Mouse (Mus musculus) CD4-positive naive resting alpha-beta T cell, adult 57 days (primary cell): ENCODE results near the gene Rffl. TPM values are rescaled to one million over a fixed set of nuclear protein-coding genes. Genes with fewer than 3 reads are reported as not detected.

ENCODE experiments used
- total RNA-seq: library from RNA; stranded (reverse); gene quantifications from one replicate; pipeline ENCODE4 v1.2.4, GENCODE M21; 2023

The Rffl gene
- total RNA-seq: 19.4 TPM

GRCm38 (mm10) chr11:82871031-82871446 is at the start of gene Rffl:
Gene Rffl (minus strand): TSS chr11:82871210.

GRCm38 (mm10) chr11:82910250-82910649 is 39.2 kb upstream of the Rffl start, which contains the start of gene Unc45b:
Gene Unc45b (plus strand): TSS chr11:82910550.

GRCm38 (mm10) chr11:82907651-82908607 is 36.9 kb upstream of the Rffl start, which contains the start of gene Nle1:
Gene Nle1 (minus strand): TSS chr11:82908411.

GRCm38 (mm10) chr11:82891936-82892335 is 20.9 kb upstream of the Rffl start, which contains the start of gene Fndc8:
Gene Fndc8 (plus strand): TSS chr11:82892124.

DNA sequence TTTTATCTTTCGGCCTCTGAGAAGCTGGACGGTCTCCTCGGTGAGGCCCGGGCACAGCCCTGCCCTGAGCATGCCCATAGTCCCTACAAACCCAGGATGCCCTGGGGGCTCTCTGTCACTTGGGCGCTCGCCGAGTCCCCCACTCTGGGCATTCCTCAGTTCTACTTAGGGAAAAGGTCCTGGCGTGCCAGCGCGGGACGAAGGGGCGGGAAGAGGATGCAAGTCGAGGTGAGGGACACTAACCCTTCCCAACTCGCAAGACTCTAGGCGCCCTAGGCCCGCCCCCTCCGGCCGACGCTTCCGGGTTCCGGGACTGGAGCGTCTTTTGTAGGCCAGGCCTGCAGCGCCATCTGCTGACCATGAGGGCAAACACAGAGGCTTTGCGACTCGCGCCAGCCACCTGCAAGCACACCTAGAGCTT is 19.3 kb upstream of the Rffl start, which contains the start of gene Rad51d:
Gene Rad51d (minus strand): TSS at position 273 of the 421 bp plus-strand sequence.

DNA sequence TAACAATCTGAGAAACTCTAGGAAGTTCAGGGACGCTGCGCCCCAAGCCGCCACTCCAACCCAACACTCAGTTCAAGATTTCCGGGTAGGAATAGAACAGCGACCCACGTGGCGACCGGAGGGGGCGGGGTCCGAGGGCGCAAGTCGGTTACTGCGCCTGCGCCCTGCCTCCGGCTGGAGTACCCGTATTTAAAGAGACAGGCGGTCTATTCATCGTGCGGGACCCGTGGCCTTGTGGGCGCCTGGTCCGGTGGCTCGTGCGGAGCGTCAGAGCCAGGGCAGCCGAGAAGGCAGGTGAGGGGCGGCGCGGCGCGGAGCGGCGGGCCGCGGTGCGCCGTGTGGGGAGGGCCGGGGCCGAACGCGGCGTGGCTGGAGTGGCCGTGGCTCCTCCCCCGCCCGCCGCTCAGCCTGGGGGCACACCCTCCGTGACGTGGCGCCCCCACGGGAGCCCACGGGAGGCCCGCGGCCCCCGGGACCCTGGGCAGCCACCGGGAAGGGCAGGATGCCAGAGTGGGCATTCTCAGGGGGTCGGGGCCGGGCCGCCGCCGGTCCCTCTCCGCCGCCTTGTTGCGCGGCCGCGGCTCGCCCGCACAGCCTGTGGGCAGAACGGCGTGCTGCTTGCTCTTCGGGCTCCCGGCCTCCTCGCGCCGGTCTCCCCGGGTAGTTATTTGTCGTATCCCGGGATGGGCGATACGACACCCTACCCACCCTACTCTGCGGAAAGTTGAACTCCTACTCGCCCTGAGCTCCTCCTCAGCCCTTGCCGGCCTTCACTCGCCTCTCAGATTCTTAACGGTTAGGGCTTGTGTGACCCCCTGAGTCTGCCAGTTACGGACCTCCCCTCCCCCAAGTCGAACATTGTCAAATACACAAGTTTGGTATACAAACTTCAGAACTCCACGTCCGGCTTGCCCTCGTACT is 89.8 kb downstream of the Rffl start, which contains the start of gene Lig3:
Gene Lig3 (plus strand): TSS at position 126 of the 921 bp plus-strand sequence.

DNA sequence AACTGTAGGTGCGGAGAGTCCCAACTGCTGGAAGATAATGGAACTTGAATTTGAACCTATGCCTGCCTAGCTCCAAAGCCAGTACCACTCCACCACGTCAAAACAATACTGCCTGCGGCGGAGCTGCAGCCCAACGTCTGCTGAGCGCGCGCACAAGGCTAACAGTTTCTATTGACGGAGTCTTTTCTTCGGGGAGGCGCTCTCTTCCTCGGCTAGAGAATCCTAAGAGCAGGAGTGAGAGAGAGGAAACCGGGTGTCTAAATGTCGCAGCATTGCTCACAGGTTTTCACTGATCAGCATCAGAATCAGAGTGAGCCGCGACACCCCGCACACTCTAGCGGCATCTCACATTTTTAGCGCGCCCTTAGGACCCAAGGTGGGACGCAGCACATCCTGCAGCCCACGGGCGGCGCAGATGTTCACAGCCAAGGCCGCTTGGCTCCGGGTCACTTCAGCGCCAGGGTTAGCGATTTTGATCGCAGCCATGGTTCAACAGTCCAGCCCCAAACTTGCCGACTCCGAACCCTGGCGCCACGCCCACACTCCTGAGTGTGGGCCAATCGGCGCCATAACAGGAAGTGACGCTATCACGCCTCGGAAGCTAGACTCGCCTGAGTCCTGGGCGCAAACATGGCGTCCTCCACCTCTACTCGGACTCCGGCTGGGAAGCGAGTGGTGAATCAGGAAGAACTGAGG is 107.1 kb downstream of the Rffl start, which contains the start of the genes Cct6b and Zfp830:
Gene Cct6b (minus strand): TSS at position 580 of the 696 bp plus-strand sequence.
Gene Zfp830 (plus strand): TSS at position 604 of the 696 bp plus-strand sequence.

Other genes starting within 250 kb of the Rffl start
- 0.62 TPM for gene Cct6b, start 106.9 kb downstream of the Rffl start, total RNA-seq
- gene Zfp830, start 106.9 kb downstream of the Rffl start, total RNA-seq: 40.3 TPM
- gene Lig3, start 90.1 kb downstream of the Rffl start, total RNA-seq: 34.2 TPM
- gene Rad51d, start 19.4 kb upstream of the Rffl start, total RNA-seq: 20.8 TPM
- gene Fndc8, start 20.9 kb upstream of the Rffl start, total RNA-seq: not detected
- 109 TPM for gene Nle1, start 37.2 kb upstream of the Rffl start, total RNA-seq
- not detected for gene Unc45b, start 39.3 kb upstream of the Rffl start, total RNA-seq
- 71.1 TPM for gene Slfn5, start 80.1 kb upstream of the Rffl start, total RNA-seq
- 17.7 TPM for gene Slfn9, start 120.6 kb upstream of the Rffl start, total RNA-seq
- 43.8 TPM for gene Slfn8, start 149.6 kb upstream of the Rffl start, total RNA-seq
- 186 TPM for gene Slfn2, start 193.9 kb upstream of the Rffl start, total RNA-seq
- 144 TPM for gene Slfn1, start 245.6 kb upstream of the Rffl start, total RNA-seq